Mouse (Mus musculus) adrenal gland, postnatal 10 days (tissue): Measurements from ENCODE around the gene Sox6. TPM values are rescaled to one million over a fixed set of nuclear protein-coding genes. Genes with fewer than 3 reads are reported as not detected.

Source experiments
- DNase-seq: peaks from one replicate; pipeline ENCODE4 v3.0.0; 2021; ENCODE audit warnings: mixed read lengths
- total RNA-seq, 2 experiments: library from RNA; stranded (reverse); gene quantifications; 2 replicates each; pipeline ENCODE4 v1.2.3; 2021

Sox6 gene
- total RNA-seq, 2 experiments from 2014 or later, result 40.0 to 42.9 TPM

DNA sequence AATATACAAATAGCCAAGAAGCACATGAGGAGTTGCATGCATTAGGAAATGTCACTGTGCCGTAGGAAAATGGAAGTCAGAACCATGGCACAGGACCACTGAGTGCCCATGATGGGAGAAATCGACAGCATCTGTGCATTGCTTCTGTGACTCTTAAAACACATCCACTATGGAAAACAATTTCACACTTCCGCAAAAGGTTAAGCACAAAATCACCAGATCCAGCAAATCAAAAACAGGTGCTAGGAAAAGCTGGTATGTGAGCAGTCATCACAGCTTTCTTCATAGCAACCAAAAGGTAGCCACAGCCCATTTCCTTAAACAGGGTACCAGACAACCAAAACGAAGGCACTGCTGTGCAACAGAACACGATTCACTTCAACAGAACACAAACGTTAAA lies 52.9 kb downstream of the Sox6 start:
- no peak for DNase-seq

DNA sequence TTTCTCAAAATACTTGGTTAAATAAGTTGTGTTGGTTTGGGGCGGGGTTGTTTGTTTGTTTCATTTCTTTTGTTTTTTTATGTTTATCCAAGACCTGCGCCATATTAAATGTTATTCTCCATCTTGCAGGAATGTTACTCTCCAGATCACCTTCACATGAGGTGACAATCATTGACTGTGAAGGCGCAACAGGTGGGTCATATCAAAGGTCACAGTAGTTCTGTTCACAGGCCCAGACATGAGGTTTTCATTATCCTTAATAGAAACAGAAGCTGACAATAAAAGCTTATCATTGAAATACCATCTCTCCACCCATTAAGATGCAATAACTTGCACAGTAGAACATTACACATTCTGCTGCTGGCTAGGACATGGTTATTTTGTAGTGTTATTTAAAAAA lies 54.5 kb downstream of the Sox6 start:
- DNase-seq, result no peak

DNA sequence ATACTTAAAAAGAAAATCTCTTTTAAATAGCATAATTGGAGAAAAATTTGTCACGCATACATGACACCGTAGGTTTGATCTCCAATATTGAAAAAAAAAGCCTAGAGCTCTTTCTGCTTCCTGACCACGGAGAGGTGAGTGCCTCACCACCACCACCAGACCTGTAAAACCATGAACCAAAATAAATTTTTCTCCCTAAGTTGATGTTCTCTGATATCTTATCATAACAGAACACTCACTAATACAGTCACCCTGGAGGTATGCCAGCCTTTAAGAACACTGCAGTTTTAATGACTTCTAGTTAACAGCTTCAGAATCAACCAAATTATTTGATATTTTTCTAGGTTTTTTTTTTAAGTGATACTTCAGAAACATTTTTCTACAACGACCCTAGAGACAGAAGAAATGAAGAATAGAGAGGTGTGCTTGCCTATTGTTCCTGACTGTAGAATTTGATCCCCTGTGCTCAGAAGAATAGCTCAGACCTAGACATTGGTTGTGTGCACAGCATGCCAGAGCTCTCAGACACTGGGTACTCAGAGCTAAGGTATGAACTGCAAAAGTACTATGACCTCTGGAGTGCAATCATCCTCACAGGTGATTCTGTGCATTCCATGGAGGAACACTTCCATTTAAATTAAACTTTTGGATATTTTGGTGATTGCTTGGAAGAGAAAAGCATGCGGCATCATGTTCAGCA lies 58.6 kb downstream of the Sox6 start:
- no peak for DNase-seq

DNA sequence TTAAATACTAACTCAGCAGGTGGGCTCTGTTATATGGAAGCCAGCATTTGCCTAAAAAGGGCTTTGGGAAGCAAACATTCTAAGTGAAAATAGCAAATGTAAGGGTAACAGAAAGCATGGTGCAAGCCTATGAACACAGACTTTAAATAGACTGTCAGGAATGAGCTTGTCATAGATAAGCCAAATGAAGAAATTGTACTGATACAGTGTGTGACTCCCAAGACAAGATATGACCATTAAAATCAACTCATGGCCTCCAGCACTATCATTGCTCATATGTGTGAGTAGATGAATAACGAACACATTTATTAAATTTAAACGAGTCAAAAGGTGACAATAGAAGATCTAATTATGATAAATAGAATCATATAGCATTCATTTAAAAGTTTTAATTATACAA lies 64.1 kb downstream of the Sox6 start:
- DNase-seq, result no peak

DNA sequence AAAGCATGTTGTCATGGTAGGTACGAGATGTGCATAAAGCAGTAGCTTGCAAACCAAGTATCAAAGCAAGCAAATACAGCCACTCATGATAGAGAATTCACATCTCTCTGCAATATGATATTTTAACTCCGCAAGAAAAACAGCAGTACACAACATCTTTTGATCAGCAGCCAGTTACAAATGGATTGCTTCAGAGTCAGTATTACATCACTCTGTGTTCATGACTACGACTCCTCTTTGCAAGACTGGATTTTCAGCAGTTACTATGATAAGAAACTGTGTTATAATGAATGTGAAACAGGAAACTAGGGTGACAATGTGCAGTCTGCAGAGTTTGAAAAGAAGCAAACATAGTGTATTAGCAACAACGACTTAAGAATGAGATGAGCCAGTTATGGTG lies 71.4 kb downstream of the Sox6 start:
- DNase-seq, result peak; percentile 31

DNA sequence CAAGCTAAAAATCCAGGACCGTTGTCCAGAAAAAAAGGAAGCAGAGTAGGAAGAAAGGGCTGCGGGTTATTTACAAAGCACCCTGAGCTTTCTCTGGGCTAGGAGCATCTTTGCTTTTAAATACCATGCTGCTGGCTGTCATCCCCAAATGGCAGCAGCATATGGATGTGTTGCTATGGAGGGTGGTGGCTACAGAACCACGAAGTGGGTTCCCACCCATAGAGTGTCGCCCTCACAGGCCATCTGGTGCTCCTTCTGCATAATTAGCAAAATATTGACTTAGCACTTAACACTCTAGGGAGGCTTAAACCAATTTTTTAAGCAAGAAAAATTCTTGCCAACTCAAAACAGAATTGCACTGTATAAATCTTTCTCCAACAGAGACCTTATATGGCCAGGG lies 72.4 kb downstream of the Sox6 start:
- DNase-seq, result no peak

DNA sequence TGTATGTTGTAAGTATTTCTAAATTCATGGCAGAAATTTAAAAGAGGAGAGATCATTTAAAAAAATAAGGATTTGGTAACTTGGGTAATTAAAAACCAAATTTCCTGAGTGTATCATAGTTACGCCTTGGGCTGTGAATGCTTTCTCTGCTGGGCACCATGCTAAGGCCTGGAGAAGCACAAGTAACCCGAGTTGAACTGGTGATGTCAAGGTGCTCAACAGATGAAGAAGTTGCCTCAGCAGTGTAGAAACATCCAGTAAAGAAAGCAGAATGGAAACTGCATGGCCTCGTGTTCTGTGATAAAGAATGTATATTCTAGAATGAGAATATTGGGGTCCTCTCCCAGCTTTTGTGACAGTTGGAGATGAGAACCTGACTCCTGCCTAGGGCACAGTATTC lies 85.5 kb downstream of the Sox6 start:
- DNase-seq, result no peak

DNA sequence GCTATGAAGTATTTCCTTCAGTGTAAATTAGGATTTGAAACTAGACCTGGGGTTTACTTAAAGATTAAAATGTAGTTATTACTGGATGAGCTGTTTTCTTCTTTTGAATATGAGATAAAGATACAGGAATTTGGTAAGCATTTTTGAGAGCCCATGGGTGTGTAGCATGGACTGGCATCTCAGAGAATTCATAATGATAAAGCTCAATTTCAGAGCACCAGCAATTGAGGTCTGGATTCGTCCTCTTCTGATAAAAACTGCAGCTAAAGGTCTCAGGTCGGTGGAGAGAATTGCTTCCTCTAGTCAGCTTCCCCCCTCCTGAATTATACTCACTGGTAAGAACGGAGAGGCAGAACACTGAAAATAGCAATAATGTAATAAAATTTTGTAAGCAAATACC lies 86.4 kb downstream of the Sox6 start:
- no peak for DNase-seq

DNA sequence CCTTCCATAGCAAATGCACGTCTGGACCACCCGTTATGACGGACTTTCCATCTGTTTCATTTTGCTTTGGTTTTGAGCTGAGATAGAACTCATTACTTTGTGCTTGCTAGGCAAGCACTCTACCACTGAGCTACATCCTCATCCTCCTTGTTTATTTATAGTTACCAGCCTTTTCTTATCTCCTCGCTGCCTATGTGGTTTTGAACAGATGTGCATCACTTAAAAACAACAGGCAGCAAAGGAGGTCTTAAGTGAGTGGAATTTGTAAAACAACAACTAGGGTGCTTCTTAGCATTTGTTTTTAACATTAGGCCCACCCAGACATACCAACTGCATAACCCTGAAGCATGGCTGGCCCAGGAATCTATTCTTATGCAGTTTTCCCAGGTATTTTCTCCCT lies 86.9 kb downstream of the Sox6 start:
- no peak for DNase-seq

DNA sequence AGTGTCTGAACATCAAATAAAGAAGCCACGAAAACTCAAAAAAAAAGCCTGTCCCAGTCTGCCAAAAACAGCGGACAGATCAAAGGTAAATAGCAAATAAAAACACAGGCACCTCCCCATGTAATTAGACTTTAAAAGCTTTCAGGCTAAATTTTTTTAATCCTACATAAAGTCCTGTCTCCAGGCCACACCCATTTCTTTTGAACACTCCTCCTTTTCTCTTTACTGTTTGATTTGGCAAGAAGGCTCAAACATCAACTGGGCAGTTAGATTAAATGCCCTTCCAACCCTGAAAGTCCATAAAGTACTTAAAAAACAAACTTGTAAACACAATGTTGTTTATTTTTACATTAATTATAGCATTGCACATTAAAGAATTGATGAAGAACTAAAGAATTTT lies 90.7 kb downstream of the Sox6 start:
- DNase-seq, result no peak

DNA sequence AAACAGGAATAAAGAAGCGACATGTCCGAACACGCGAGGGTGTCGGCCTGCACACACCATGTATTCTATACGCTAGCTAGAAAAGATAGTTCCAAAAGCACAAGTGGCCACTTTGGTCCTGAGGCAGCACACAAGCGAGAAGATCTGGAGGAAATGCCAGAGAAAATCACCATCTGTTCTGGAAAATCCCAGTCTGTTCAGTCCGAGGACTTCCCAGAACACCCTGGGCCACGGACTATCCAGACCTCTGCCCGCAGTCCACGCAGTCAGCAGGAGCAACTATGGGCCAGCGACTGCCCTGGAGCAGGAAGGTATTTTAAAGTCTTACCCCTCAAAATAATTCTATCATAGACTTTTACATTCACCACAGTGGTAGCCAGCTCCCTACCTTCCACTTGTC lies 92.0 kb downstream of the Sox6 start:
- DNase-seq, result no peak

DNA sequence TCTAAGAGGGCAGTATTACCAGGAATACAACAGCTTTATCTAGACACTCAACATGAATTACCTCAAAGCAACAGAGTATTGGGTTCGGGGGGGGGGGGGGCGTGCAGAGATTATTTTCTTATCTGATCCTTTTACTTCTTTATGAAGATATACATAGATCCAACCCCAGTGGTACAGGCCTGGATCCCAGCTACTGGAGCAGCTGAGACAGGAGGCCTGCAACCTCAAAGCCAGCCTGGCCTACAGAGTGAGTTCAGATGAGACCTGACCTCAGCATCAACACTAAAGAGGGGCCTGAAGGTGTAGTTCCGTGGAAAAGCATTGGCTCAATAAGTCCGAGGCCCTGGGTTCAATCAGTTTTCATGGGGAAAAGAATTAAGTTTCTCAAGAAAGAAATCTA lies 93.1 kb downstream of the Sox6 start:
- DNase-seq, result no peak

DNA sequence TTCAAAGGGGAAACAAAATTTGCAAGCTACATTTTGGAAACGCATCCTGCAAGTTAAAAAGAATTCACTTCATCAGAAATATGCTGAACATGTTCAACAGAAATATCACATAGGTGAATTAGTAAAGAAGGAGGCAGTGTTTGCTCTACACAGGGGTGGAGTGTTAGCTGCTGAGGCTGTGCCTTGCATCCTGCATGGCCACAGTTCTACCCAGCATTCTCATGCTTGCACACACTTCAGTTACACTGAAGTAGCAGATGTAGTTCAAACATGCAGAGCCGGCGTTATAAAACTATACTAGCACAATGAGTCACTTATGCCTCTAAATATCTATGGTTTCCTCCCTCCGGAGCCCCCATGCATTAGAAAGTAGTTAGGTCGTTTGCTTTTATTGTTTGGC lies 94.3 kb downstream of the Sox6 start:
- no peak for DNase-seq

DNA sequence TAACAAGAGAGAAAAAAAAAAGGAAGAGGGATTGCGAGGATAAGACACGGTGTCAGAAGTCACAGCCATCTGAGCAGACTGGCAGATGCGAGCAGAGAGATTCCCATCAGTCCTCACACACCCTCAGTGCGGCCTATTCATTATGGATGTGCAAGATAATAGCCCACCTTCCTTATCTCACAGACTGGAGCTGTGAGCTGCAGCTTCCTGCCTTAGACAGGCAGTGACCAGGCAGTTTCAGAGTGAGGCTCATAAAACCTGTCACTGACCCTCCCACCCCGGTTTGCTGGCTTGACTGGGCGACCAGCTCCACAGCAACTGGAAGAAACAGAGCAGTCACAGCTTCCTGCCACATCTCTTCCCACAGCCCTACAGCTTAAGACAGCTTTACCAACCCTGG lies 96.8 kb downstream of the Sox6 start:
- DNase-seq, result no peak

DNA sequence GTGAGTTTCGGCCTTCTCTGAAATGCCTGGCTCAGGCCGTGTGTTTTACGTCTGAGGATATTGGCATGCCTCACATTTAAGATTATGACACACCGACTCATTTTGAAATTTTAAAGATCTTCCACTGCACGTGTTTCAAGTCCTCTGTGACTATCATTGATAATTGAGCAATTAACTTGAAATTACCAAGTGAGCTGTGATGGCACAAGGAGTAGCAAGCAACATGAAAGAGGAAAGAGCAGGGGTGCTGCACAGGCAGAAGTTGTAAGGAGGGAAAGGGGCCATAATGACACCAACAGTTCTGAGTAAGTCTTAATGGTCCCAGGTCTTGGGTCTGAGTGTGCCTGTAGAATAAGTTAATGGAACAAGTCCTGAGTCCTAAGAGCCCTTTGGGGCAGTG lies 99.3 kb downstream of the Sox6 start:
- no peak for DNase-seq

DNA sequence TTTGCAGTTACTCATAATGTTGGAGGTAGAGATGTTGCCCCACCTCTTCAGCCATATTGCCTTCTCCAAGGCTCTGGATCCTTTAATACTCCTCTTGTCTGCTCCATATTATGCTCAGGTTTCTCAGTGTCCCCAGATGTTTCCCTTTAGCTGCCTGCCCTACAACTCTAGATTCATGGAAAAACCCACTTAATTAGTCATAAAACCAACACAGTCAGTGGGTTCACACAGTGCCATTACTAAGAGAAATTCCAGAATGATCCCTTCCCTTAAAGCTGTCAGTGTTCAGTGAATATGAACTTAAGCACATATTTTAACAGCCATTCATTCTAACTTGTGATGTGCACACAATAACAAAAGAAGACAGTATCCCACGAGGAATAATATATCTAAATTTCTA lies 101.7 kb downstream of the Sox6 start:
- no peak for DNase-seq

DNA sequence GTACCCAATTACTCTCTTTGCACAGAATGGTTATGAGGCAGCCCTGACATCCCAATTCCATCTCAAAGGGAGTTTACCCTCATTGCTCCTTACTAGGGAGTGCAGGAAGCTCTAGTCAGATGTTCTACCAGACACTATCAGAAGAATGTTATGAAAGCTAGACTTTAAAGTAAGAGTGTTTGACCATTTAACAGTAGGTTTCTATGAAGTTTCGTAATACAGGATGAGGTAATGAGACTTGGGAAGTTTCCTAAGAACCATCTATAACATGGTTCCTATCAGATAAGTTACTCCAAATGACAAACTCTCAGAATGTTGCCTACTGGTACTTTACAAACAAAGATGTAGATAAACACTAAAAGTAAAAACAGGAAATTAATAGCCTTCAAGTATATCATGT lies 123.3 kb downstream of the Sox6 start:
- no peak for DNase-seq

DNA sequence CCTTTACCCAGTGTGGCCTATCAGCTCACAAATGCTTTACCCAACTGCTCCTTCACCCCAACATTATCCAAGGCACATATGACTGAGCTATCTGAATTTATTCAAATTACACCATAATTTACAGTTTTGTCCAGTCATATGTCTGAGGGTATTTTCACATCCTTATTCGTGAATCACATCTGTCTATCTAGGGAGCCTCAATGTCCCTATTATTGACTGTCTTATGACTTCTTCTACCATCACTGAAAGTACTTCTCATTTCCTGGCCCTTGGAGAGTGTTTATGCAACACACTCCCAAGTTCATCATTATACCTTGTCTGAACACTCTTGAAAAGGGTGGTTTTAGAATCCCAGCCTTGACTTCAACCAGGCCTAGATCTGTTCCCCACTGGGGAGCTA lies 128.3 kb downstream of the Sox6 start:
- no peak for DNase-seq

DNA sequence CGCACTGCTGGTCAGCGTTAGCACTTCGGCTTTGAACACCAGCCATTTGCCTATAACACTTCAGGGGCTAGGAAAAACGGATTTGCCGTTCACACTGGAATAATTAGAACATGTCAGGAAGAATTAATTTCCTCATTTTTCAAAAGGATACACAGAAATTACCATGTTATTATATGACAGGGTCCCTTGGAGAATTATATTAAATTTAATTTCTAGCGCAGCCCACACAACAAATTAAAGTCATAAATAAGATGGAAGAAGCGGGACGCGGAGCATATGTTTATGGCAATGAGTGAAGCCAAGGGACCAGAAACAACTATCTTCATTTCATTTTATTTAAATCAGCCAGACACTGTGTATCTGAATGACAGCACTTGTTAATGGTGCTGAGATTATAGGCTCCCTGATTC lies 133.8 kb downstream of the Sox6 start:
- DNase-seq, result no peak

DNA sequence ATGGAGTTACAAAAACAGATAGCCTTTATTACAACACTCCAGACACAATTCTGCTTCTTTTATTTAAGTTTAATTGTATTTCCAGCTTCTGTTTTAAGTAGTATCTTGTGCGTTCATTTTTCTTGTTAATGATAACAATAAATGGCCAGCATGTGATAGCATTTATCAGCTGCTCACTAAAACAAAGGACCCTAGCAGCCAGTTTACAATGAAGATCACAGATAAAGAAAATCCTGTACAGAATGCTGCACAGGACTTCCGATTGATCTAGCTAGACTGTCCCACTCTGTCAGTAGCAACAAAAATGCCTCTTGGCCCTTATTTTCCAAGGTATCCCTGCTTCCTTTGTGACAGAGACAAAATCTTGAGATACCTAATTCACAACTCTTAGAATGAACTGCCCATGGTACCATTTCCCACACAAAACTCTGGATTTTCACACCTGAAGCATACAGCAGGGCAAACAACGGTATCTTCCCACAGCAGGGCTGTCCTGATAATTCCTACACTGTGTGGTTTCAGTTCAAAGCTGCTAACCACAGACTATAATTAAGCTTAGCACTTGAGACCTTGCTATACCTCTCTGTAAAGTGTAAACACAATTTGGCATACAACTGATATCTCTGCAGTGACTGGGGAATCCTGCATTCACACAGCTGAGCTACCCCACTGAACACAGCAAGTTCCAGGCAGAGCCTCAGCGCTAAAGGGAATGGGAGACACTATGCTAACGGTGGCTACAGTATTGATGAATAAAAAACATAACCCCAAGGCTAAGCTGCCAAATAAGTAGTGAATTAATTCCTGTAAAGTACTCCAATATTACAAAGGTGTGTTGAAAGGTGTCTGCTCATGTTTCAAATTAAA lies 134.4 kb downstream of the Sox6 start:
- no peak for DNase-seq

DNA sequence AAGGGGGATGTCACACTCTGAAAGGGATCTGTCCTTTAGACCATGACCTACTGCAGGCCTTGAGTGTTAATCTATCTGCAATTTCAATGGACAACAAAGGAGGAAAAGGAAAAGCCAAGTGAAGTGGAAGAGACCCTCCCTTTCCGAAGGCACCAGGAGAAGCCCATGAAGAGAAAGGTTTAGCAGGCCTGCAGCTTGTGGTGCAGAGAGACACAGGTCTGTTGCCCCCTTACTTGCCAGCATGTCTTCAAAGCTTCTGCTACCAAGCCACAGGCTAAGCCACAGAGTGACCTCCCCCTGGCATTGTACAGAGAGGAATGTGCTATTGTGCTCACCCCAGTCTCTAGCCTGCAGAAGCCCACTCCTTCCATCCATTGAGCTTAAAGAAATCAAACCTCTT lies 135.2 kb downstream of the Sox6 start:
- no peak for DNase-seq

DNA sequence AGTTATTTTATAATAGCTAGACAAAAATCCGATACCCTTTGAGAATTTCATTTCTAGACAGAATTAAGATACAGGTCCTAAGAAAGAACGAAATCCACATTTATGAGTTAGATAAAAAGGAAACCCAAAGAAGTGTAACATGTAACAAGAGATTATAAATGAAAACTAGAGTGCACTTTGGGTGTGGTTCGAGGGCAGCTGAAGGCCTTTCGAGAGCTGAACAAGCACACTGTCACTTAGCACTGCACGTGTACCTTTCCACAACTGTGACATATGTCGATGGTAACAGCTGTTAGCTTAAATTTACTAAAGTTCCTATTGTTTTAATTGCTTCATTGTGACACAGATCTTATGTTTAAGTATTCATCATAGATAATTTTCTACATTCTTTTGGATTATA lies 142.8 kb downstream of the Sox6 start:
- no peak for DNase-seq

DNA sequence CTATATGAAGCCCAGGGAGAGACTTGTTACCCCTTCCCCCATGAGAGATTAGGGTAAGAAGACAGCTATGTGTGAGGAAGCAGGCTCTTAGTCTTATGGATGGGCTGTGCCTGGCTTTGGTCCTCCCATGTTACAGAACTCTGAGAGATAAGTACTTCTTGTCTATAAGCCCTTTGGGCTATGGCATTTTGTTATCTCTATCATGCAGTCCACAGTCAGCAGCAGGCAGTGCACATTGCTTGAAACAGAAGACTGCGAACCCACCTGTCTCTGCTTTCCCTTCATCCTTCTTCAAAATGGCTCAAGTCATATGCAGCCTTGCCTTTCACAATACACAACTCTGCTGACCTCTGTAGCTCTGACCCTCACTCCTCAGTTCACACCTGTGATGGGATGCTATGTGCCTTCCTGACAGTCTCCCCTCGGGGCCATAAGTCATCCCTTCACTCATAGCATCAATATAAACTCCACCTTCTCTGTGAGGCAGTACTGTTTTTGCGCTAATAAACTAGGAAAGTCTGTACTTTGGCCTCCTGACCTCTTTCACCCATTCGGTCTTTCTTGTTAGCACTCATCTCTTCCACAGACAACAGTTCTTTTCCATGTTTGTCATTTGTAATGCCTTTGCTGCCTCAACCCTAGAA lies 143.4 kb downstream of the Sox6 start:
- no peak for DNase-seq

DNA sequence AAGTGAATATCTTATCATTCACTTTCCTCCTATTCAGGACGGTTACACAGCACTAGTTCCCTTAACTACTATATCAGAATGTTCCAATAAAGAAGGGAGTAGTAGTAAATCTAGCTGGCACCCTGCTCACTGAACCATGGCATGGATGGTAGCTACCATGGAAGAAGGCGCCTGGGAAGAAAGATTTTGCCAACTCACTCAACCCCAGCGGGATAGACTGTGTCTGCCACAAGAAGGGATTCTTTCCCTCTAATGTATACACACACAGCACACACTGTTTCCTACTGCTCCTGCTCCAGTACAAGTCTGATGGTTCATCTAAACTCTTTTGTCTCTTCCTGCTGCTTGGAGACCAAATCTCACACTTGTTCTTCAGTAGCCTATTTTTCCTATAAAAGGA lies 147.1 kb downstream of the Sox6 start:
- no peak for DNase-seq
